Mouse (Mus musculus) lung, adult 18-20 months (tissue): Measurements from ENCODE around the gene Bcl2l12.
"Not testable (repeated sequence)": the region's sequence is repeated elsewhere in the genome, so short reads cannot be mapped to it uniquely, and the experiment has no call there.

Experiments used
- DNase-seq, 2 experiments: peaks; one replicate each; pipeline ENCODE4 v3.0.0; 2022; ENCODE audit warnings: mixed read lengths in 2 of 2

The Bcl2l12 gene

GRCm38 (mm10) chr7:44998501-44998955, at the start of gene Bcl2l12:
Bcl2l12 (minus strand) TSS chr7:44998712.
- peak; percentile 56 to 64 for DNase-seq

GRCm38 (mm10) chr7:45047491-45047890, 49.0 kb upstream of the Bcl2l12 start:
- DNase-seq: no peak

- DNase-seq: no peak
These were observed 48.4 kb upstream of the Bcl2l12 start for GRCm38 (mm10) chr7:45046853-45047350.

GRCm38 (mm10) chr7:45045741-45046140, 47.2 kb upstream of the Bcl2l12 start:
- no peak for DNase-seq

- DNase-seq: no peak
These were observed 44.8 kb upstream of the Bcl2l12 start for GRCm38 (mm10) chr7:45043307-45043706.

- no peak for DNase-seq
These were observed 42.3 kb upstream of the Bcl2l12 start for GRCm38 (mm10) chr7:45040851-45041250.

- no peak for DNase-seq
These were observed 39.9 kb upstream of the Bcl2l12 start for GRCm38 (mm10) chr7:45038411-45038810.

- DNase-seq: peak; percentile 56 to 60
These were observed 39.3 kb upstream of the Bcl2l12 start for GRCm38 (mm10) chr7:45037720-45038361.

- no peak for DNase-seq
These were observed 38.2 kb upstream of the Bcl2l12 start for GRCm38 (mm10) chr7:45036702-45037101.

- no peak for DNase-seq
These were observed 37.1 kb upstream of the Bcl2l12 start for GRCm38 (mm10) chr7:45035631-45036030.

GRCm38 (mm10) chr7:45033722-45034359, 35.3 kb upstream of the Bcl2l12 start:
- DNase-seq: no peak

GRCm38 (mm10) chr7:45030857-45031256, 32.3 kb upstream of the Bcl2l12 start:
- DNase-seq: no peak

- DNase-seq: no peak
These were observed 31.5 kb upstream of the Bcl2l12 start for GRCm38 (mm10) chr7:45029995-45030394.

- no peak for DNase-seq
These were observed 29.8 kb upstream of the Bcl2l12 start for GRCm38 (mm10) chr7:45028351-45028750.

- DNase-seq: no peak
These were observed 29.2 kb upstream of the Bcl2l12 start for GRCm38 (mm10) chr7:45027761-45028160.

- no peak for DNase-seq
These were observed 27.7 kb upstream of the Bcl2l12 start for GRCm38 (mm10) chr7:45026256-45026655.

GRCm38 (mm10) chr7:45025601-45026220, 27.2 kb upstream of the Bcl2l12 start:
- no peak for DNase-seq

- no peak for DNase-seq
These were observed 26.1 kb upstream of the Bcl2l12 start for GRCm38 (mm10) chr7:45024281-45025248.

GRCm38 (mm10) chr7:45023711-45024110, 25.2 kb upstream of the Bcl2l12 start:
- DNase-seq: not testable (repeated sequence)

GRCm38 (mm10) chr7:45020225-45020624, 21.7 kb upstream of the Bcl2l12 start:
- DNase-seq: no peak

- DNase-seq: peak; percentile 87 to 90
These were observed 20.6 kb upstream of the Bcl2l12 start for GRCm38 (mm10) chr7:45019031-45019571.
